Mouse (Mus musculus) heart, embryonic 12.5 days (tissue): ENCODE data around the gene Rbbp5. TPM values are rescaled to one million over a fixed set of nuclear protein-coding genes. Genes with fewer than 3 reads are reported as not detected.
A peak's percentile ranks its signal among the peaks of the same experiment; 100 is the strongest.

Source experiments
- ATAC-seq: fragments of 200-750 bp; cut with Nextera tagmentation; 2 replicates; pipeline ENCODE4 v1.8.0; 2017; ENCODE audit warnings: moderate TSS enrichment, moderate library complexity; ENCODE audit not compliant: insufficient number of reproducible peaks, low FRiP score
- H3K27ac ChIP-seq: fragments of 300-500 bp; sonication (generic); 2 replicates; pipeline ENCODE4 v1.5.1; 2016; ENCODE audit warnings: mild to moderate bottlenecking, moderate library complexity; ENCODE audit not compliant: poor library complexity, severe bottlenecking
- H3K27me3 ChIP-seq: fragments of 300-500 bp; sonication (generic); replicated peaks from 2 replicates; pipeline ENCODE4 v1.6.1; 2016; ENCODE audit warnings: mild to moderate bottlenecking, moderate library complexity
- H3K36me3 ChIP-seq: fragments of 300-500 bp; sonication (generic); 2 replicates; pipeline ENCODE4 v1.6.1; 2016; ENCODE audit warnings: mild to moderate bottlenecking, moderate library complexity
- H3K4me1 ChIP-seq: fragments of 300-500 bp; sonication (generic); replicated peaks from 2 replicates; pipeline ENCODE4 v1.6.1; 2016; ENCODE audit warnings: mild to moderate bottlenecking
- H3K4me2 ChIP-seq: fragments of 300-500 bp; sonication (generic); 2 replicates; pipeline ENCODE4 v1.6.1; 2016; ENCODE audit warnings: mild to moderate bottlenecking, moderate library complexity
- H3K4me3 ChIP-seq: fragments of 300-500 bp; sonication (generic); 2 replicates; pipeline ENCODE4 v1.5.1; 2016; ENCODE audit warnings: mild to moderate bottlenecking
- H3K9ac ChIP-seq: fragments of 300-500 bp; sonication (generic); 2 replicates; pipeline ENCODE4 v1.6.1; 2016; ENCODE audit warnings: mild to moderate bottlenecking, moderate library complexity
- H3K9me3 ChIP-seq: fragments of 300-500 bp; sonication (generic); replicated peaks from 2 replicates; pipeline ENCODE4 v1.6.1; 2016; ENCODE audit warnings: mild to moderate bottlenecking, moderate library complexity
- WGBS: fragments of 180-500 bp; shearing (Covaris S2); methylation state at CpG from one replicate; pipeline ENCODE4 v1.1.7; 2016; 5-methylcytosine and 5-hydroxymethylcytosine counted together
- polyA plus RNA-seq: library from polyadenylated mRNA; unstranded; fragments of >200 nt; fragmentation: Nextera tagmentation; extraction: Ambion mirVana; gene quantifications from 2 replicates; pipeline ENCODE4 v1.2.1, GENCODE M21; 2016

The Rbbp5 gene
- polyA plus RNA-seq, 1 experiment from 2014 or later: 37.8 TPM

DNA sequence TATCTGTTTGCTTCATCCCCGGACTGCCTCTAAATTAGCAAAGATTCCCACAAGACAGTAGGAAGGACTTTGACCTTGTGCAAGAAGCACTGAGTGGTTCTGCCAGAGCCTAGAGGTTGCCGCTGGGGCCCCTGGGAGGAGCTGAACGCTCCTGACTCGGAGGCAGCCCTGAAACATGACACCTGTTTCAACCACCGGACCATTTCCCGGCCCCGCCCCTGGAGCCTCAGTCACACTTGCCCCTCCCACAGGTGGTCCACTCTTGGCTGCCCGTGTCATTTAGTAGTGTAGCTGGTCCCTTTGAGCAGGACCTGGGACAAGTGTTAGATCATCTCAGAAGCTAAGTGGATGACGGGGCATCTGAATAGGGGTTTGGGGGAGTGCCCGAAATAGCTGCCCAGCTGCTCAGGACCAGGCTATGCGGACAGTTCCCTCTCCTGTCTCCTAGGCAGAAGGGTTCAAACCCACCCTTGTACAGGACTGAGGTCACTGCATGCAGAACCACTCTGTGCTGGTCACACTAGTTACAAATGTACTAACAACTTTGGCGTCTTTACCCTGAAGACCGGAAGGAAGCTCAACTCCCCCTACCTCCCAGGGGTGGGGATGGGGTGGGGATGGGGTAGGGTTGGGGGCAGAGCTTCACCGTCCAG lies 64.1 kb downstream of the Rbbp5 start:
- WGBS: 2% methylated on average over 14 of the region's 14 CpGs
- Histone ChIP-seq H3K9me3 (no peaks in the 10 kb centered on the region), H3K4me2 (peak overlapping the region; percentile 33)

DNA sequence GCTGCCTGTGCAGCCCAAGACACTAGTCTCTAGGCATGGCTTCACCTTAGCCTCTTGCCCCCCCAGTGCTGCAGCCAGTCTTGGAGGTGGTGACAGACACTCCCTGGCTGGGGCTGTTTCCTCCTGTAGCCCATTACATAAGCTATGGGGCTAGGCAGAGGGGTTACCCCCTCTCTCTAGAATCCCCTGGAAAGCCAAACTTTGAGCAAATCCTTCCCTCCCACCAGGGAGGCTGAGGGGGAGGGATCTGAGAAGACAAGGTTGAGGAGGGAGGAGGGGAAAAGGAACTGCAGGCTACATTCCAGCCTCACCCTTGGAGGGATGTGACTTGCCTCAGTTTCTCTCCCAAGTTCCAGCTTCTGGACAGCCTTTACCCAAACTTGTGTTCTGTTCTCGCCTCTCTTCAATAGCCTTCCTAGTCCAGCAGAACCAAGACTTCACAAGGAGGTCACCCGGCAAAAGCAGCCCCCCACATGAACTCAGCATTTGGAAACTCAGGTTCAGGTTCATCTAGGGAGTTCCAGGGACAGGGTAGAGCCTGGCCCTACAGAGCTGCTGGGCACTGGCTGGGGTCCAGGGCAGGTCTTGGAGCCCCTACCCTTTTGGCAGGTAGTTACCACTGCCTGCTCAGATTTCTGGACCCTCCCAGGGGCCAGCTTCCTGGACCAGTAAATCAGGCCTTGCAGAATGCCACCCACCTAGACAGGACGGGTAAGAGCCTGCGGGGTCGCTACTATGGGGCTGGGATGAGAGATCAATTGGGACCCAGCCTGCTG lies 64.8 kb downstream of the Rbbp5 start:
- 0 out of 2 replicates have a peak overlapping the region, but pooled peaks have one; percentile 54 for H3K4me2 ChIP-seq
- H3K9ac ChIP-seq: no peak overlapping the region
- no peaks in the 10 kb centered on the region for H3K9me3 ChIP-seq
- H3K36me3 ChIP-seq: no peaks in the 10 kb centered on the region
- H3K27me3 ChIP-seq: peaks cover 81% of the 10 kb centered on the region
- 0 out of 2 replicates have a peak, but pooled peaks have one; percentile 27 for ATAC-seq
- H3K4me1 ChIP-seq: peaks cover 17% of the 10 kb centered on the region
- 13% methylated on average over 5 of the region's 5 CpGs for WGBS
- H3K4me3 ChIP-seq: no peak overlapping the region
- no peak overlapping the region for H3K27ac ChIP-seq

More for the DNA sequence above, 64.1 kb downstream of the Rbbp5 start:
- Histone ChIP-seq H3K4me3 (no peak overlapping the region), H3K9ac (no peak overlapping the region), H3K36me3 (no peaks in the 10 kb centered on the region), H3K27ac (no peak overlapping the region), H3K4me1 (peaks cover 17% of the 10 kb centered on the region), H3K27me3 (peaks cover 86% of the 10 kb centered on the region)
- ATAC-seq: 0 out of 2 replicates have a peak, but pooled peaks have one; percentile 13

DNA sequence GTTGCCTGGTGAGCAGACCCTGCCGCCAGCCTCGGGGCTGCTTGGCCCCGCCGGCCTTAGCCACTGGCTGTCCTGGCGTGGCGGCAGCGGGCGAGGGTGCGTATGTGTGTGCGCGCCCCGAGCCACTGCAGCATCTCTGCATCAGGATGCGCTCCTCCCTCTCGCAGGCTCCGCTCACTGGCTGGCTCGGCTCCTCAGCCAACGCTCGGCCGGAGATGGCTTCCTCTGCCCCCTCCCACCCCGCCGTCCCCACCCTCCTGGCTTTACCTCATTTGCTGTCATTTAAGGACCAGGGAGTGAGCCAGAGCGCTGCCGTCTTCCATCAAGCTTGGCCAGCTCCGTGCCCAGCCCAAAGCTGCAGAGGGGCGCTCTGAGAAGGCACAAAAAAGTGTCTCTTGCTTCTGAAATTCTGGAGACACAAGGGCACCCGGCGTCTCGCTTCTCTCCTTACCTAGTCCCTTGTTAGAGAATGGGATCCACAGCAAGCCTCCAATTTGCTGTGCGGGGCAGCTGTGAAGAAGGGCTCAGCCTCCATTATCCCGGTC lies 65.7 kb downstream of the Rbbp5 start, which contains the start of gene Cntn2:
Gene Cntn2, minus strand, starts transcription at position 495 of the 545 bp plus-strand sequence.
- Histone ChIP-seq H3K36me3 (no peaks in the 10 kb centered on the region), H3K9me3 (no peaks in the 10 kb centered on the region), H3K27ac (no peak within 1 kb of the TSS), H3K4me2 (peak within 1 kb of the TSS; percentile 54), H3K27me3 (peaks cover 81% of the 10 kb centered on the region), H3K9ac (no peak within 1 kb of the TSS), H3K4me3 (peak within 1 kb of the TSS; percentile 18), H3K4me1 (peaks cover 17% of the 10 kb centered on the region)
- WGBS: 2% methylated on average over 30 of the region's 30 CpGs
- no peak for ATAC-seq

GRCm38 (mm10) chr1:132543789-132544188 lies 66.6 kb downstream of the Rbbp5 start:
- Histone ChIP-seq H3K27ac (no peak overlapping the region), H3K4me2 (no peak overlapping the region), H3K27me3 (peaks cover 81% of the 10 kb centered on the region), H3K4me1 (peaks cover 17% of the 10 kb centered on the region), H3K9me3 (no peaks in the 10 kb centered on the region), H3K4me3 (no peak overlapping the region), H3K9ac (no peak overlapping the region), H3K36me3 (no peaks in the 10 kb centered on the region)
- 68% methylated on average over 8 of the region's 8 CpGs for WGBS
- ATAC-seq: no peak

Other genes starting within 250 kb of the Rbbp5 start
- gene Gm10188, start 247.6 kb upstream of the Rbbp5 start, polyA plus RNA-seq: not detected in 2 replicates
- gene Klhdc8a, start 178.7 kb upstream of the Rbbp5 start, polyA plus RNA-seq: 0.55 and 0.81 TPM in 2 replicates
- 2.6 and 3.1 TPM in 2 replicates for gene Nuak2, start 161.2 kb upstream of the Rbbp5 start, polyA plus RNA-seq
- gene Tmcc2, start 86.1 kb upstream of the Rbbp5 start, polyA plus RNA-seq: 51.1 and 52.9 TPM in 2 replicates
- 13.6 and 14.2 TPM in 2 replicates for gene Dstyk, start 59.8 kb upstream of the Rbbp5 start, polyA plus RNA-seq
- 1.3 TPM in 2 replicates for gene Tmem81, start 28.9 kb downstream of the Rbbp5 start, polyA plus RNA-seq
- 0.18 and 0.20 TPM in 2 replicates for gene Cntn2, start 65.9 kb downstream of the Rbbp5 start, polyA plus RNA-seq